Mouse (Mus musculus) embryonic facial prominence, embryonic 14.5 days (tissue): ENCODE data around the gene Slc25a18. TPM values are rescaled to one million over a fixed set of nuclear protein-coding genes. Genes with fewer than 3 reads are reported as not detected.
"Not testable (repeated sequence)": the region's sequence is repeated elsewhere in the genome, so short reads cannot be mapped to it uniquely, and the experiment has no call there.

Source experiments
- ATAC-seq: fragments of 200-750 bp; cut with Nextera tagmentation; 2 replicates; pipeline ENCODE4 v1.8.0; 2017; ENCODE audit warnings: low read depth, moderate number of reproducible peaks, moderate TSS enrichment
- DNase-seq: peaks from one replicate; pipeline ENCODE4 v3.0.0-alpha.2; 2015; ENCODE audit warnings: low spot score
- H3K27ac ChIP-seq: fragments of 300-500 bp; sonication (generic); replicated peaks from 2 replicates; pipeline ENCODE4 v1.5.1; 2014; ENCODE audit warnings: low read depth, mild to moderate bottlenecking, low read length, moderate library complexity
- H3K27me3 ChIP-seq: fragments of 300-500 bp; sonication (generic); replicated peaks from 2 replicates; pipeline ENCODE4 v1.6.1; 2014; ENCODE audit warnings: low read length; ENCODE audit not compliant: control insufficient read depth, insufficient read depth
- H3K36me3 ChIP-seq: fragments of 300-500 bp; sonication (generic); 2 replicates; pipeline ENCODE4 v1.6.1; 2014; ENCODE audit warnings: low read length, mixed read lengths; ENCODE audit not compliant: control insufficient read depth, insufficient read depth
- H3K4me1 ChIP-seq: fragments of 300-500 bp; sonication (generic); 2 replicates; pipeline ENCODE4 v1.6.1; 2014; ENCODE audit warnings: antibody characterized with exemption, low read length; ENCODE audit not compliant: control insufficient read depth, insufficient read depth
- H3K4me2 ChIP-seq: fragments of 300-500 bp; sonication (generic); 2 replicates; pipeline ENCODE4 v1.6.1; 2014; ENCODE audit warnings: low read depth, mild to moderate bottlenecking, low read length, moderate library complexity, mixed read lengths
- H3K4me3 ChIP-seq: fragments of 300-500 bp; sonication (generic); 2 replicates; pipeline ENCODE4 v1.5.1; 2014; ENCODE audit warnings: low read depth, mild to moderate bottlenecking, low read length
- H3K9ac ChIP-seq: fragments of 300-500 bp; sonication (generic); 2 replicates; pipeline ENCODE4 v1.6.1; 2014; ENCODE audit warnings: low read depth, mild to moderate bottlenecking, low read length, moderate library complexity, mixed read lengths
- H3K9me3 ChIP-seq: fragments of 300-500 bp; sonication (generic); 2 replicates; pipeline ENCODE4 v1.6.1; 2016; ENCODE audit warnings: low read length; ENCODE audit not compliant: control insufficient read depth
- WGBS: fragments of 180-500 bp; shearing (Covaris S2); extraction: QIAGEN DNeasy Blood & Tissue Kit; methylation state at CpG from one replicate; pipeline ENCODE4 v1.1.7; 2014; 5-methylcytosine and 5-hydroxymethylcytosine counted together
- polyA plus RNA-seq: library from polyadenylated mRNA; unstranded; fragments of >200 nt; fragmentation: Nextera tagmentation; extraction: Ambion mirVana; gene quantifications from 2 replicates; pipeline ENCODE4 v1.2.1, GENCODE M21; 2014

Slc25a18 gene
- polyA plus RNA-seq, 1 experiment from 2014 or later: 1.2 TPM

GRCm38 (mm10) chr6:120806999-120807737 is 33.8 kb downstream of the Slc25a18 start:
- Histone ChIP-seq H3K4me2 (no peak overlapping the region), H3K9me3 (no peaks in the 10 kb centered on the region), H3K27ac (no peak overlapping the region), H3K27me3 (no peaks in the 10 kb centered on the region), H3K4me3 (no peak overlapping the region), H3K36me3 (peaks cover 88% of the 10 kb centered on the region), H3K9ac (no peak overlapping the region), H3K4me1 (no peaks in the 10 kb centered on the region)
- ATAC-seq: no peak
- 83% methylated on average over 5 of the region's 5 CpGs for WGBS
- DNase-seq: no peak

GRCm38 (mm10) chr6:120807738-120808081 is 34.3 kb downstream of the Slc25a18 start:
- Histone ChIP-seq H3K4me3 (no peak overlapping the region), H3K27me3 (no peaks in the 10 kb centered on the region), H3K9ac (no peak overlapping the region), H3K4me2 (no peak overlapping the region), H3K9me3 (no peaks in the 10 kb centered on the region), H3K4me1 (no peaks in the 10 kb centered on the region), H3K27ac (no peak overlapping the region), H3K36me3 (peaks cover 83% of the 10 kb centered on the region)
- ATAC-seq (no peak), DNase-seq (no peak)
- WGBS: 96% methylated on average over 4 of the region's 4 CpGs

- not testable (repeated sequence) for H3K4me3 ChIP-seq, ATAC-seq, H3K4me2 ChIP-seq, H3K27ac ChIP-seq, H3K4me1 ChIP-seq, H3K9ac ChIP-seq, H3K27me3 ChIP-seq, H3K9me3 ChIP-seq, DNase-seq
- peaks cover 45% of the 10 kb centered on the region for H3K36me3 ChIP-seq
- 95% methylated on average over 6 of the region's 10 CpGs for WGBS
Measured at GRCm38 (mm10) chr6:120811999-120812398, 38.6 kb downstream of the Slc25a18 start.

- H3K9me3 ChIP-seq: no peaks in the 10 kb centered on the region
- H3K4me2 ChIP-seq: no peak overlapping the region
- ATAC-seq (no peak), DNase-seq (no peak)
- no peak overlapping the region for H3K4me3 ChIP-seq
- H3K27ac ChIP-seq: no peak overlapping the region
- 91% methylated on average over 2 of the region's 2 CpGs for WGBS
- peaks cover 10% of the 10 kb centered on the region for H3K4me1 ChIP-seq
- H3K9ac ChIP-seq: no peak overlapping the region
- no peaks in the 10 kb centered on the region for H3K27me3 ChIP-seq
- H3K36me3 ChIP-seq: peaks cover 19% of the 10 kb centered on the region
Measured at GRCm38 (mm10) chr6:120819294-120819693, 45.9 kb downstream of the Slc25a18 start.

GRCm38 (mm10) chr6:120820144-120820543 is 46.8 kb downstream of the Slc25a18 start:
- Histone ChIP-seq H3K4me2 (no peak overlapping the region), H3K27ac (no peak overlapping the region), H3K27me3 (no peaks in the 10 kb centered on the region), H3K4me1 (peaks cover 10% of the 10 kb centered on the region), H3K9ac (no peak overlapping the region), H3K9me3 (no peaks in the 10 kb centered on the region), H3K4me3 (no peak overlapping the region), H3K36me3 (peaks cover 19% of the 10 kb centered on the region)
- 86% methylated on average over 5 of the region's 5 CpGs for WGBS
- ATAC-seq (no peak), DNase-seq (no peak)

- ATAC-seq: no peak
- H3K27ac ChIP-seq: no peak overlapping the region
- H3K4me3 ChIP-seq: no peak overlapping the region
- no peak overlapping the region for H3K9ac ChIP-seq
- peaks cover 10% of the 10 kb centered on the region for H3K4me1 ChIP-seq
- H3K9me3 ChIP-seq: no peaks in the 10 kb centered on the region
- H3K27me3 ChIP-seq: no peaks in the 10 kb centered on the region
- peak overlapping the region; percentile 69; the same call in 1 of the 2 replicates for H3K4me2 ChIP-seq
- peaks cover 19% of the 10 kb centered on the region for H3K36me3 ChIP-seq
- DNase-seq: no peak
- WGBS: 85% methylated on average over 1 of the region's 1 CpGs
Measured at GRCm38 (mm10) chr6:120820941-120821340, 47.6 kb downstream of the Slc25a18 start.

- Histone ChIP-seq H3K9ac (peak overlapping the region; percentile 84), H3K9me3 (no peaks in the 10 kb centered on the region), H3K27ac (no peak overlapping the region; the same call in 1 of the 2 replicates), H3K27me3 (no peaks in the 10 kb centered on the region), H3K4me1 (peaks cover 10% of the 10 kb centered on the region), H3K4me3 (peak overlapping the region; percentile 96), H3K4me2 (peak overlapping the region; percentile 69), H3K36me3 (peaks cover 19% of the 10 kb centered on the region)
- WGBS: 49% methylated on average over 5 of the region's 5 CpGs
- DNase-seq (no peak), ATAC-seq (no peak)
Measured at GRCm38 (mm10) chr6:120821715-120822114, 48.3 kb downstream of the Slc25a18 start.

GRCm38 (mm10) chr6:120822307-120822928 is 49.0 kb downstream of the Slc25a18 start, which contains the start of gene Atp6v1e1:
Atp6v1e1 (minus strand) TSS chr6:120822793.
- H3K36me3 ChIP-seq: peaks cover 15% of the 10 kb centered on the region
- under 1% methylated on average over 31 of the region's 41 CpGs for WGBS
- DNase-seq (peak; percentile 98), ATAC-seq (peak; percentile 97)
- H3K4me3 ChIP-seq: peak within 1 kb of the TSS; percentile 96
- H3K27me3 ChIP-seq: no peaks in the 10 kb centered on the region
- peaks cover 10% of the 10 kb centered on the region for H3K4me1 ChIP-seq
- peak within 1 kb of the TSS; percentile 84 for H3K9ac ChIP-seq
- peak within 1 kb of the TSS; percentile 69 for H3K4me2 ChIP-seq
- H3K27ac ChIP-seq: peak within 1 kb of the TSS; percentile 89
- no peaks in the 10 kb centered on the region for H3K9me3 ChIP-seq
